Mouse (Mus musculus) hindbrain, embryonic 13.5 days (tissue): ENCODE measurements around the gene Psmb3. TPM values are rescaled to one million over a fixed set of nuclear protein-coding genes. Genes with fewer than 3 reads are reported as not detected.
"Not testable (repeated sequence)": the region's sequence is repeated elsewhere in the genome, so short reads cannot be mapped to it uniquely, and the experiment has no call there.

Experiments
- ATAC-seq: fragments of 200-750 bp; cut with Nextera tagmentation; 2 replicates; pipeline ENCODE4 v1.8.0; 2017; ENCODE audit warnings: moderate TSS enrichment; ENCODE audit not compliant: low FRiP score
- H3K27ac ChIP-seq: fragments of 300-500 bp; sonication (generic); 2 replicates; pipeline ENCODE4 v1.5.1; 2015; ENCODE audit warnings: inconsistent platforms, mild to moderate bottlenecking, moderate library complexity
- H3K27me3 ChIP-seq: fragments of 300-500 bp; sonication (generic); 2 replicates; pipeline ENCODE4 v1.6.1; 2015; ENCODE audit warnings: mild to moderate bottlenecking, inconsistent platforms
- H3K36me3 ChIP-seq: fragments of 300-500 bp; sonication (generic); 2 replicates; pipeline ENCODE4 v1.6.1; 2015; ENCODE audit warnings: mild to moderate bottlenecking, inconsistent platforms
- H3K4me1 ChIP-seq: fragments of 300-500 bp; sonication (generic); replicated peaks from 2 replicates; pipeline ENCODE4 v1.6.1; 2015; ENCODE audit warnings: inconsistent platforms
- H3K4me2 ChIP-seq: fragments of 300-500 bp; sonication (generic); 2 replicates; pipeline ENCODE4 v1.6.1; 2015; ENCODE audit warnings: inconsistent platforms, mild to moderate bottlenecking, moderate library complexity
- H3K4me3 ChIP-seq: fragments of 300-500 bp; sonication (generic); 2 replicates; pipeline ENCODE4 v1.5.1; 2015; ENCODE audit warnings: mild to moderate bottlenecking, inconsistent platforms
- H3K9ac ChIP-seq: fragments of 300-500 bp; sonication (generic); 2 replicates; pipeline ENCODE4 v1.6.1; 2015; ENCODE audit warnings: mild to moderate bottlenecking, inconsistent platforms
- H3K9me3 ChIP-seq: fragments of 300-500 bp; sonication (generic); 2 replicates; pipeline ENCODE4 v1.6.1; 2016; ENCODE audit warnings: inconsistent platforms
- WGBS: fragments of 180-500 bp; shearing (Covaris S2); methylation state at CpG from one replicate; pipeline ENCODE4 v1.1.7; 2015; 5-methylcytosine and 5-hydroxymethylcytosine counted together
- polyA plus RNA-seq: library from polyadenylated mRNA; unstranded; fragments of >200 nt; fragmentation: Nextera tagmentation; extraction: Ambion mirVana; gene quantifications from 2 replicates; pipeline ENCODE4 v1.2.1, GENCODE M21; 2015

Gene Psmb3
- polyA plus RNA-seq, 1 experiment from 2014 or later = 483 TPM

GRCm38 (mm10) chr11:97714784-97715760 is 11.9 kb downstream of the Psmb3 start:
- no peak for ATAC-seq

GRCm38 (mm10) chr11:97716021-97716420 is 12.8 kb downstream of the Psmb3 start:
- 90% methylated on average over 8 of the region's 8 CpGs for WGBS
- peaks cover 96% of the 10 kb centered on the region for H3K36me3 ChIP-seq
- ATAC-seq = no peak

More at GRCm38 (mm10) chr11:97714784-97715760, 11.9 kb downstream of the Psmb3 start:
- Histone ChIP-seq H3K9me3 (no peaks in the 10 kb centered on the region), H3K4me2 (no peak overlapping the region), H3K9ac (no peak overlapping the region), H3K4me3 (no peak overlapping the region), H3K36me3 (peaks cover 87% of the 10 kb centered on the region), H3K4me1 (no peaks in the 10 kb centered on the region), H3K27ac (no peak overlapping the region), H3K27me3 (no peaks in the 10 kb centered on the region)
- WGBS = 91% methylated on average over 14 of the region's 14 CpGs

GRCm38 (mm10) chr11:97717369-97718280 is 14.4 kb downstream of the Psmb3 start:
- Histone ChIP-seq H3K27ac (no peak overlapping the region), H3K4me3 (no peak overlapping the region), H3K27me3 (no peaks in the 10 kb centered on the region), H3K4me2 (no peak overlapping the region), H3K9ac (no peak overlapping the region), H3K36me3 (peaks cover 96% of the 10 kb centered on the region), H3K9me3 (peaks cover 5% of the 10 kb centered on the region; the same call in 1 of the 2 replicates), H3K4me1 (no peaks in the 10 kb centered on the region)
- 89% methylated on average over 26 of the region's 26 CpGs for WGBS
- ATAC-seq = no peak

More at GRCm38 (mm10) chr11:97716021-97716420, 12.8 kb downstream of the Psmb3 start:
- H3K9ac ChIP-seq = no peak overlapping the region
- no peaks in the 10 kb centered on the region for H3K9me3 ChIP-seq
- H3K4me3 ChIP-seq = no peak overlapping the region
- no peak overlapping the region for H3K4me2 ChIP-seq
- H3K27me3 ChIP-seq = no peaks in the 10 kb centered on the region
- no peaks in the 10 kb centered on the region for H3K4me1 ChIP-seq
- no peak overlapping the region for H3K27ac ChIP-seq

GRCm38 (mm10) chr11:97718281-97718860 is 15.2 kb downstream of the Psmb3 start:
- no peak overlapping the region for H3K4me2 ChIP-seq
- peaks cover 97% of the 10 kb centered on the region for H3K36me3 ChIP-seq
- H3K9me3 ChIP-seq = peaks cover 5% of the 10 kb centered on the region; the same call in 1 of the 2 replicates
- WGBS = 87% methylated on average over 15 of the region's 15 CpGs
- H3K27me3 ChIP-seq = no peaks in the 10 kb centered on the region
- no peaks in the 10 kb centered on the region for H3K4me1 ChIP-seq
- no peak overlapping the region for H3K4me3 ChIP-seq
- no peak overlapping the region for H3K27ac ChIP-seq
- no peak overlapping the region for H3K9ac ChIP-seq
- ATAC-seq = no peak

GRCm38 (mm10) chr11:97719041-97719440 is 15.8 kb downstream of the Psmb3 start:
- Histone ChIP-seq H3K27me3 (no peaks in the 10 kb centered on the region), H3K4me1 (no peaks in the 10 kb centered on the region), H3K27ac (no peak overlapping the region), H3K4me2 (no peak overlapping the region), H3K4me3 (no peak overlapping the region), H3K9ac (no peak overlapping the region), H3K36me3 (peaks cover 97% of the 10 kb centered on the region), H3K9me3 (peaks cover 5% of the 10 kb centered on the region; the same call in 1 of the 2 replicates)
- no peak for ATAC-seq
- 85% methylated on average over 4 of the region's 4 CpGs for WGBS

GRCm38 (mm10) chr11:97721338-97721737 is 18.1 kb downstream of the Psmb3 start:
- no peak overlapping the region for H3K4me2 ChIP-seq
- peaks cover 5% of the 10 kb centered on the region; the same call in 1 of the 2 replicates for H3K9me3 ChIP-seq
- no peaks in the 10 kb centered on the region for H3K4me1 ChIP-seq
- H3K9ac ChIP-seq = no peak overlapping the region
- no peak for ATAC-seq
- H3K27ac ChIP-seq = no peak overlapping the region
- H3K4me3 ChIP-seq = no peak overlapping the region
- H3K36me3 ChIP-seq = peaks cover 99% of the 10 kb centered on the region
- WGBS = 97% methylated on average over 4 of the region's 4 CpGs
- no peaks in the 10 kb centered on the region for H3K27me3 ChIP-seq

GRCm38 (mm10) chr11:97723709-97724108 is 20.5 kb downstream of the Psmb3 start:
- no peak for ATAC-seq
- no peak overlapping the region for H3K9ac ChIP-seq
- no peak overlapping the region for H3K4me2 ChIP-seq
- peaks cover 5% of the 10 kb centered on the region; the same call in 1 of the 2 replicates for H3K9me3 ChIP-seq
- H3K4me3 ChIP-seq = no peak overlapping the region
- WGBS = 84% methylated on average over 7 of the region's 7 CpGs
- peaks cover 100% of the 10 kb centered on the region for H3K36me3 ChIP-seq
- H3K4me1 ChIP-seq = no peaks in the 10 kb centered on the region
- no peak overlapping the region for H3K27ac ChIP-seq
- no peaks in the 10 kb centered on the region for H3K27me3 ChIP-seq

- no peak overlapping the region for H3K9ac ChIP-seq
- H3K4me2 ChIP-seq = no peak overlapping the region
- no peaks in the 10 kb centered on the region for H3K9me3 ChIP-seq
- H3K36me3 ChIP-seq = peaks cover 92% of the 10 kb centered on the region
- H3K27me3 ChIP-seq = no peaks in the 10 kb centered on the region
- no peaks in the 10 kb centered on the region for H3K4me1 ChIP-seq
- H3K27ac ChIP-seq = no peak overlapping the region
- ATAC-seq = no peak
- H3K4me3 ChIP-seq = no peak overlapping the region
- WGBS = 89% methylated on average over 7 of the region's 7 CpGs
These were observed 25.1 kb downstream of the Psmb3 start for GRCm38 (mm10) chr11:97728311-97728710.

- H3K4me1 ChIP-seq = peaks cover 4% of the 10 kb centered on the region; the same call in 1 of the 2 replicates
- no peaks in the 10 kb centered on the region for H3K27me3 ChIP-seq
- H3K4me3 ChIP-seq = no peak overlapping the region
- ATAC-seq = no peak
- no peaks in the 10 kb centered on the region for H3K9me3 ChIP-seq
- no peak overlapping the region for H3K9ac ChIP-seq
- H3K27ac ChIP-seq = no peak overlapping the region
- H3K4me2 ChIP-seq = no peak overlapping the region
- 85% methylated on average over 7 of the region's 7 CpGs for WGBS
- peaks cover 88% of the 10 kb centered on the region for H3K36me3 ChIP-seq
These were observed 25.5 kb downstream of the Psmb3 start for GRCm38 (mm10) chr11:97728730-97729129.

GRCm38 (mm10) chr11:97733689-97734088 is 30.5 kb downstream of the Psmb3 start:
- Histone ChIP-seq H3K36me3 (peaks cover 38% of the 10 kb centered on the region), H3K9ac (no peak overlapping the region), H3K4me1 (peaks cover 9% of the 10 kb centered on the region; the same call in 1 of the 2 replicates), H3K4me2 (no peak overlapping the region), H3K27ac (no peak overlapping the region), H3K9me3 (no peaks in the 10 kb centered on the region), H3K27me3 (no peaks in the 10 kb centered on the region), H3K4me3 (no peak overlapping the region)
- ATAC-seq = no peak
- WGBS = 55% methylated on average over 10 of the region's 10 CpGs

- H3K27me3 ChIP-seq, ATAC-seq, H3K4me3 ChIP-seq, H3K9me3 ChIP-seq, H3K9ac ChIP-seq, H3K4me1 ChIP-seq, H3K4me2 ChIP-seq, H3K27ac ChIP-seq: not testable (repeated sequence)
- 93% methylated on average over 5 of the region's 5 CpGs for WGBS
- peaks cover 30% of the 10 kb centered on the region for H3K36me3 ChIP-seq
These were observed 31.6 kb downstream of the Psmb3 start for GRCm38 (mm10) chr11:97734810-97735209.

- Histone ChIP-seq H3K36me3 (peaks cover 15% of the 10 kb centered on the region), H3K9me3 (no peaks in the 10 kb centered on the region), H3K27ac (no peak overlapping the region), H3K9ac (no peak overlapping the region), H3K27me3 (no peaks in the 10 kb centered on the region), H3K4me1 (peaks cover 24% of the 10 kb centered on the region), H3K4me3 (no peak overlapping the region), H3K4me2 (no peak overlapping the region)
- WGBS = 90% methylated on average over 5 of the region's 5 CpGs
- no peak for ATAC-seq
These were observed 33.4 kb downstream of the Psmb3 start for GRCm38 (mm10) chr11:97736645-97737044.
